Mouse (Mus musculus) heart, adult 2 months (tissue): Measurements from ENCODE around the gene Dcbld2. TPM values are rescaled to one million over a fixed set of nuclear protein-coding genes. Genes with fewer than 3 reads are reported as not detected.

ENCODE experiments used
- DNase-seq, 2 experiments: peaks; one replicate each; pipeline ENCODE4 v3.0.0; 2021
- H3K27ac ChIP-seq: fragments of 200-600 bp; 2 replicates; pipeline ENCODE4 v1.8.1; 2022
- H3K27me3 ChIP-seq: fragments of 200-500 bp; 2 replicates; pipeline ENCODE4 v1.6.1; 2012; ENCODE audit warnings: mild to moderate bottlenecking, low read length, inconsistent platforms, mixed read lengths; ENCODE audit not compliant: control insufficient read depth, insufficient read depth
- H3K36me3 ChIP-seq: fragments of 200-500 bp; 2 replicates; pipeline ENCODE4 v1.6.1; 2012; ENCODE audit warnings: low read length, inconsistent platforms; ENCODE audit not compliant: control insufficient read depth, insufficient read depth
- H3K4me1 ChIP-seq: fragments of 200-500 bp; 2 replicates; pipeline ENCODE4 v1.6.1; 2011; ENCODE audit warnings: low read length; ENCODE audit not compliant: control insufficient read depth, insufficient read depth
- H3K4me3 ChIP-seq: fragments of 200-600 bp; 2 replicates; pipeline ENCODE4 v1.8.1; 2022
- H3K79me2 ChIP-seq: fragments of 200-500 bp; replicated peaks from 2 replicates; pipeline ENCODE4 v1.6.1; 2012; ENCODE audit warnings: mild to moderate bottlenecking, inconsistent platforms, low read length, moderate library complexity, mixed read lengths; ENCODE audit not compliant: control insufficient read depth, insufficient read depth
- H3K9ac ChIP-seq: fragments of 200-500 bp; 2 replicates; pipeline ENCODE4 v1.6.1; 2012; ENCODE audit warnings: low read depth, mild to moderate bottlenecking, control low read depth, inconsistent platforms, low read length, mixed read lengths
- CTCF ChIP-seq: fragments of 200-600 bp; IDR thresholded peaks from 2 replicates; pipeline ENCODE4 v1.8.1; 2022; ENCODE audit warnings: antibody characterized with exemption, mild to moderate bottlenecking, moderate library complexity
- EP300 ChIP-seq: fragments of 200-500 bp; IDR thresholded peaks from 2 replicates; pipeline ENCODE4 v1.6.1; 2011; ENCODE audit warnings: low read depth, low read length, control low read depth; ENCODE audit not compliant: insufficient read depth
- POLR2A ChIP-seq: fragments of 200-500 bp; IDR thresholded peaks from 2 replicates; pipeline ENCODE4 v1.6.1; 2011; ENCODE audit warnings: mild to moderate bottlenecking, low read depth, low read length, control low read depth; ENCODE audit not compliant: insufficient read depth
- WGBS: fragments of 180-500 bp; shearing (Covaris S2); methylation state at CpG from one replicate; pipeline ENCODE4 v1.1.7; 2018; 5-methylcytosine and 5-hydroxymethylcytosine counted together
- intact Hi-C: fragments of 180-260 bp; cut with DNase I; formaldehyde crosslinking; loops from one replicate; pipeline ENCODE4 v1.15.1; 2025
- polyA plus RNA-seq: library from polyadenylated mRNA; depleted of rRNA; stranded (reverse); fragments of >200 nt; gene quantifications from 2 replicates; pipeline ENCODE4 v1.2.3, GENCODE M21; 2012
- total RNA-seq, 2 experiments: library from RNA; stranded (reverse); gene quantifications; 2 replicates each; pipeline ENCODE4 v1.2.3; 2021

Gene Dcbld2
- total and polyA plus RNA-seq, 3 experiments: 9.0 to 16.8 (median 14.0) TPM

- no peaks in the 10 kb centered on the region for H3K27me3 ChIP-seq
- H3K9ac ChIP-seq: no peak overlapping the region
- TF ChIP-seq CTCF (peak; percentile 65), EP300 (no peak)
- no peak overlapping the region for H3K4me3 ChIP-seq
- H3K4me1 ChIP-seq: peaks cover 4% of the 10 kb centered on the region
- 91% methylated on average over 5 of the region's 5 CpGs for WGBS
- intact Hi-C loops: loop anchor here (1.0 to 10.0 kb wide), 3 partner anchors 152 to 817 kb away; no protein-coding TSS in a partner anchor
- H3K27ac ChIP-seq: no peak overlapping the region
- no peaks in the 10 kb centered on the region; the same call in 1 of the 2 replicates for H3K36me3 ChIP-seq
- no peak for DNase-seq
- no peaks in the 10 kb centered on the region for H3K79me2 ChIP-seq
Measured at GRCm38 (mm10) chr16:58451647-58452046, 43.4 kb downstream of the Dcbld2 start.

GRCm38 (mm10) chr16:58453138-58453537, 44.9 kb downstream of the Dcbld2 start:
- intact Hi-C loops: loop anchor here (5.0 to 10.0 kb wide), 2 partner anchors 299 to 818 kb away; no protein-coding TSS in a partner anchor
- H3K9ac ChIP-seq: no peak overlapping the region
- peak; percentile 47 to 61 for DNase-seq

GRCm38 (mm10) chr16:58453820-58454219, 45.6 kb downstream of the Dcbld2 start:
- intact Hi-C loops: loop anchor here (1.0 to 10.0 kb wide), 3 partner anchors 170 to 819 kb away; no protein-coding TSS in a partner anchor
- H3K36me3 ChIP-seq: no peaks in the 10 kb centered on the region; the same call in 1 of the 2 replicates
- peak overlapping the region; percentile 26; the same call in 1 of the 2 replicates for H3K27ac ChIP-seq

More at GRCm38 (mm10) chr16:58453138-58453537, 44.9 kb downstream of the Dcbld2 start:
- Histone ChIP-seq H3K27me3 (no peaks in the 10 kb centered on the region), H3K79me2 (no peaks in the 10 kb centered on the region), H3K36me3 (no peaks in the 10 kb centered on the region; the same call in 1 of the 2 replicates), H3K27ac (peak overlapping the region; percentile 34), H3K4me1 (peaks cover 4% of the 10 kb centered on the region), H3K4me3 (no peak overlapping the region)
- 23% methylated on average over 3 of the region's 3 CpGs for WGBS
- TF ChIP-seq POLR2A (no peak), EP300 (0 out of 2 replicates have a peak, but pooled peaks have one; percentile 42)

GRCm38 (mm10) chr16:58454617-58455016, 46.4 kb downstream of the Dcbld2 start:
- peak; percentile 74; the same call in 1 of the 2 replicates for TF ChIP-seq EP300
- TF ChIP-seq CTCF: peak; percentile 98
- no peak for TF ChIP-seq POLR2A
- Histone ChIP-seq H3K4me3 (no peak overlapping the region), H3K27me3 (no peaks in the 10 kb centered on the region), H3K79me2 (no peaks in the 10 kb centered on the region), H3K9ac (no peak overlapping the region), H3K27ac (no peak overlapping the region), H3K36me3 (no peaks in the 10 kb centered on the region; the same call in 1 of the 2 replicates), H3K4me1 (peaks cover 4% of the 10 kb centered on the region)
- peak; percentile 59 to 69 for DNase-seq
- 49% methylated on average over 8 of the region's 8 CpGs for WGBS
- intact Hi-C loops: loop anchor here (1.0 to 10.0 kb wide), 5 partner anchors 170 to 820 kb away; partner anchors contain the start of gene Cldnd1

More at GRCm38 (mm10) chr16:58453820-58454219, 45.6 kb downstream of the Dcbld2 start:
- no peak overlapping the region for H3K9ac ChIP-seq
- TF ChIP-seq EP300: no peak
- no peak for TF ChIP-seq POLR2A
- no peak for TF ChIP-seq CTCF
- no peaks in the 10 kb centered on the region for H3K79me2 ChIP-seq
- peaks cover 4% of the 10 kb centered on the region for H3K4me1 ChIP-seq
- H3K4me3 ChIP-seq: no peak overlapping the region
- no peak for DNase-seq
- no peaks in the 10 kb centered on the region for H3K27me3 ChIP-seq

GRCm38 (mm10) chr16:58455118-58455517, 46.9 kb downstream of the Dcbld2 start:
- no peaks in the 10 kb centered on the region; the same call in 1 of the 2 replicates for H3K36me3 ChIP-seq
- intact Hi-C loops: loop anchor here (5.0 to 10.0 kb wide), 3 partner anchors 207 to 820 kb away; partner anchors contain the start of gene Cldnd1
- no peaks in the 10 kb centered on the region for H3K27me3 ChIP-seq
- WGBS: 82% methylated on average over 5 of the region's 5 CpGs
- TF ChIP-seq POLR2A (no peak), CTCF (no peak), EP300 (no peak)
- no peak for DNase-seq
- H3K4me3 ChIP-seq: no peak overlapping the region
- no peaks in the 10 kb centered on the region for H3K79me2 ChIP-seq
- peaks cover 7% of the 10 kb centered on the region for H3K4me1 ChIP-seq
- no peak overlapping the region for H3K9ac ChIP-seq
- no peak overlapping the region for H3K27ac ChIP-seq

GRCm38 (mm10) chr16:58456445-58456844, 48.2 kb downstream of the Dcbld2 start:
- 86% methylated on average over 5 of the region's 5 CpGs for WGBS
- H3K4me1 ChIP-seq: peaks cover 7% of the 10 kb centered on the region
- H3K27ac ChIP-seq: no peak overlapping the region
- no peaks in the 10 kb centered on the region; the same call in 1 of the 2 replicates for H3K36me3 ChIP-seq
- H3K4me3 ChIP-seq: no peak overlapping the region
- H3K9ac ChIP-seq: no peak overlapping the region
- intact Hi-C loops: loop anchor here (5.0 to 10.0 kb wide), 3 partner anchors 206 to 822 kb away; partner anchors contain the start of gene Cldnd1
- no peaks in the 10 kb centered on the region for H3K27me3 ChIP-seq
- H3K79me2 ChIP-seq: no peaks in the 10 kb centered on the region
- DNase-seq: no peak
- TF ChIP-seq EP300: no peak
- no peak for TF ChIP-seq CTCF
- no peak for TF ChIP-seq POLR2A
